Mouse (Mus musculus) A20 (cell line): Measurements from ENCODE around the gene Bcl2l13.
"Not testable (repeated sequence)": the region's sequence is repeated elsewhere in the genome, so short reads cannot be mapped to it uniquely, and the experiment has no call there.

Source experiments
- DNase-seq: peaks from one replicate; pipeline ENCODE4 v3.0.0-alpha.2; 2011; ENCODE audit warnings: low read depth, low spot score

Bcl2l13 gene

DNA sequence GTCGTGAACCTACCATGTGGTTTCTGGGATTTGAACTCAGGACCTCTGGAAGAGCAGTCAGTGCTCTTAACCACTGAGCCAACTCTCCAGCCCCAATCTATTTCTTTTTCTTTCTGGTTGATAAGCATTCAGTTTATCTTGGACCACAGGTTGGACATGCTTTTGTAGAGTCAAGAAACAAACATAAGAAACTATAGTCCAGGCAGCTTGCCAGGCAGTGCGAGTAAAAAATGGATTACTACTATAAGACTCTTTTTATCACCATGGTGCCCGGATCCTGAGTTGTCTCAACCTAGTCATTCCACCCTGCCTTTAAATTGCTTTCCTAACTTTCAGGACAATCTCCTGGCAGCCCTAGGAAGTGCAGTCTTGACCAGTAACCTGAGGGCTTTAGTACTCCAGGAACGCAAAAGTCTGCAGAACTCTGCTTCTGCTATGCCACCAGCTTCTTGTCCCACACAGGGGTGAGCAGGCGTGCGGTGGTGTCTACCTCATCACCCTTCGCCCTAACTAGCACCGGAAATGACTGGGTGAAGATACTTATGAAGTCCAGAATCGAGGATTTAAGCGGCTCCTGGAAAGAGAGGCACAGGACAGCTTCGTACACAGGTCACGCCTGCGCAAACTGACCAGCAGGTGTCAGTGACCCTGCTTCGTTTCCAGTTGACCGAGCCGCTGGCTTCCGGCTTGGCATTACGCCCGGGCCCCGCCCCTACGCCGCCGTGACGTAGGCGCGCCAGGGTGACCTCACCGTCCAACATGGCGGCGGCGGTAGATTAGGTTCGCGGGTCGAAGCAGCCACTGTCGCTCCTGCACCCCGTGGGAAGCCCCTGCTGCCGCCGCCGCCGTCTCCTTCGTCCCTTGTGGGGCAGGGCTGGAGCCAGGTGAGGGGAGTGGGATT lies at the start of gene Bcl2l13:
Gene Bcl2l13, plus strand, starts transcription at position 739 of the 901 bp plus-strand sequence.
- DNase-seq: peak; percentile 96

DNA sequence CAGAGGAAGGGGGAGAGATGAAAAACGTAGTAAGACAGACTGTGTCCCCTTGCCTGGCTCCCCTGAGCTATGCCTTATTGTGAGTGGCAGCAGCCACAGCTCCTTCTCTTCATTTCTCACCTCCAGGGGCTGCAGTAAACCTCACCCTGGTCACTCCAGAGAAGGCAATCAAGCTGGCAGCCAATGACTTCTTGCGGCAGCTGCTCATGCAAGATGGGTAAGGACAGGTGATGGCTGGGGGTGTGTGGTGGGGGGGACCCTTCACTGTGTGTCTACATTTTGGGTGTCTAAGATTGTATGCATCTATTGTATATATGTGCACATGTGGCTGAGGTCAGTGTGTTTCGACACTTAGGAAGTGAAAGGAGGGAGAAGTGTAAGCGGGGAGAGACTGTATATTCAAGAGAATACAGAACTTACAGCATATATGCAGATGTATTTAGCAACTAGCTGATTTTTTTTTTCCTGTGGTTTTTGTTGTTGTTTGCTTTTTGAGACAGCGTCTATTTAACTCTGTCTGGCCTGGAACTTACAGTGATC lies 47.9 kb upstream of the Bcl2l13 start:
- no peak for DNase-seq

DNA sequence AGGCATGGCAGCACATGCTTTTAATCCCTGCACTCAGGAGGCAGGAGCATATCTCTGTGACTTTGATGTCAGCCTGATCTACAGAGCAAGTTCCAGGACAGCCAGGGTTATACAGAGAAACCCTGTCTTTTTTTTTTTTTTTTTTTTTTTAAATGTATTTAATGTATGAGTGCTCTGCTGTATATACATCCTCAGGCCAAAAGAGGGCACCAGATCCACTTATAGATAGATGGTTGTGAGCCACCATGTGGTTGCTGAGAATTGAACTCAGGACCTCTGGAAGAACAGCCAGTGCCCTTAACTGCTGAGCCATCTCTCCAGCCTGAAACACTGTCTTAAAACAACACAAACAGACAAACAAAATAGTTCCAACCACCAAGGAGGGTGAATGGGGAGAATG lies 47.1 kb upstream of the Bcl2l13 start:
- peak; percentile 48 for DNase-seq

DNA sequence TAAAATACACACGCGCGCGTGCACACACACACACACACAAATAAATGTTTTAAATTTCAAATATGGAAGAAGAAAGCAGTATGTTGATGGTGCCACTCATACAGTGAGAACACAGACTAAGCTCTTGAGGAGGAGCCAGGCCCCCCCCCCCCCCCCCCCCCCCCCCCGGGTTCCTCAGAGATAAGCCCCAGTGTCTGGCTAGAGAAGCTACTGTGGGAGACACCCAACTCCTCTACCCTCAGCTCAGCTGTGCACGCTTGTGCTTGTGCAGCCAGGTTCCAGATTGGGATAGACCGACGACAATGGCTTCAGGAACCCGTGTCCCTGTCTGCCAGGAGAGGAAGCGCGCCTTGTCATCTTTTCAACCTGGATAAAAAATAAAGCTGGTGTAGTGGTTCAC lies 45.9 kb upstream of the Bcl2l13 start:
- DNase-seq: no peak

DNA sequence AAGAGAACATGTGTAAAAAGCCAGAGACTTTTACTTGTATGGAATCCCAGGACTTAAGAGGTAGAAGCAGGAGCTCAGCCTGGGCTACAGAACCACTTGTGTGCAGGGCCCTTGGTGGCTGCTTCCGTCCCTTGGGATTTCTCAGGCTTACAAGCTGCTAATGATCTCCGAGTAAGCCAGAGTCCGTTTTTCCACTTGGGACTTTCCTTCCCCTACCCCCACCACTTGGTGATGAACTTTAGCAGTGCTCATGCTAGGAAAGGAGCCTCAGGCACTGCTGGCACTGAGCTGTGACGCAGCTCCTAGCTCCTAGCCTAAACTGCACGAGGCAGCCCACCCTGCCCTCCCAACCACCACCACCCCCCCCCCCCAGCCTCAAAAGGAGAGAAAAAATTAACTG lies 45.3 kb upstream of the Bcl2l13 start:
- no peak for DNase-seq

DNA sequence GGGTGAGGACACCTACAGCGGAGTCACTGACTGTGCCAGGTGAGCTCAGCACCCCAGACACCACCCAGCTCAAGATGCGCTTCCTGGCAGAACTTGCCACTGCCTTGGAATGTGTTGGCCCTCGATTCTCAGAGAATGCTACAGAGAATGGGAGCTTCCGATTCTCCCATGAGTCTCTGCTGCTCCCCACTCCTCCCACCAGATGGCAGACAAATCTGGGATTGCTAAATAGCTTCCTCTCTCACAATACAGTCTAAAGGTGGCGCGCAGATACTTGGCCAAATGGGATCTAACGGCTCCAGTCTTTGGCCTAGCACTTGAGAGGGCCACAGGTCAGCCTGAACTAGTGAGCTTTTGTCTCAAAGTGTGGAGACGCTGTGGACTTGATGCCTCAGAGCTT lies 43.1 kb upstream of the Bcl2l13 start:
- no peak for DNase-seq

DNA sequence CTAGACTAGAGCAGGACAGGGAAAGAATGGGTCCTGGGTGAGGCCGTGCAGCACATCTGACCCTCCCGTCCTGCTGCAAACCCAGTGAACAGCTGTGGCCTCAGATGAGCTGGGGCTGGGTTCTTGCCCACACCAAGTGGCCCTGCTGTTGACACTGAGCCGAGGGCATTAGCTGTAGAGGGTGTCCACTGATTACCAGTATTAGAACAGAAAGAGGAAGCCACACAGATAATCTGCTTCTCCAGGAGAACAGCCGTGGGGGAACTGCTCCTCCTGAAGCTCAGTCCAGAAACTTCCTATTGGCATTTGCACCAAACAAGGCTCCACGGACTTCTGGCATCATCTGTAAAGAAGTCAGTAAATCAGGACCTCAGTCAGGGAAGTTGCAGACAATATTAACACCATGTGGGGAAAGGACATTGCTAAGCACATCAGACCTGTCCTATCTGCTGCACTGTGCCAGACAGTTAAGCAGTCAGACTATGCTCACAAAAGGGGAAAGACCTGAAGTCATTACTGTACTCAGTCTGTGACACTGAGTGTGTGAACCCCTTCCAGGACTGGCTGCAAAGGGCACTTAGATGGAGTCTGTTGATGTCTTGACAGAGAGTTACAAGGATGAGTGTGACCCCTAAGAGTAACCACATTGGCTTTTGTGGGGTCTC lies 40.5 kb upstream of the Bcl2l13 start:
- DNase-seq: peak; percentile 58

DNA sequence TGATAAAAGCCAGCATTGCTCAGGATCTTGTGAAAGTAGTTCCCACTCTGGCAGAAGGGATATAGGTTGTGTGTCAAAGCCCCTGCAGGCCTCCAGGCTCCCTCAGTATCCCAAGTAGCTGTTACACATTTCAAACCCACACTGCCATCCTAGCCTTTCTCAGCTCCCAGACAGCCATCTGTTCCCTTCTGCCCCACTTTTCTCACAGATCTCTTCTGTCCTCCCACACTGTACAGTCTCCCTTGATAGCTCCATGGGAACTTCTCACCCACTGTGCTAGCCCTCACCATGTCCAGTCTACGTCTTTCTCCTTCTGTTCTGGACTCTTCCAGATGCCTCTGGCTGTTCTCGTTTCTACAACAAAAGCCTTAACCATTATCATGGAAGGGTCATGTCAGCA lies 39.9 kb upstream of the Bcl2l13 start:
- DNase-seq: no peak

DNA sequence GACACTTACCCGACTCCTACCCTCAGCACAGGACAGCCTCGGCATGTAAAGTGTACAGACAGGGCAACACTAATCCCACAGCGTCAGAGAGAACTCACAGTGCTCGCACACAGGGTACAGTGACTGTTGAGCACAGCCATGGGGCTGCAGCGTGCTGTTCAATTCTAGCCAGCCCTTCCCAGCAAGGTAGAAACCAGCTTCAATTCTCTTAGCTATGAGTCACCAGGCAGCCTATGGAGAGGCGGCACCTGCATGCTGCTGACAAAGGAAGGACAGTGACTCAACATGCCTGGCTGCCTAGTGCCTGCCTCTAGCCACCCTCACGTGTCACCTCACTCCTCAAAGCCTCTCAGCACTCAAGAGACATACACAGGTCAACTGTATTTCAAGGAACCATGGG lies 38.0 kb upstream of the Bcl2l13 start:
- DNase-seq: no peak

DNA sequence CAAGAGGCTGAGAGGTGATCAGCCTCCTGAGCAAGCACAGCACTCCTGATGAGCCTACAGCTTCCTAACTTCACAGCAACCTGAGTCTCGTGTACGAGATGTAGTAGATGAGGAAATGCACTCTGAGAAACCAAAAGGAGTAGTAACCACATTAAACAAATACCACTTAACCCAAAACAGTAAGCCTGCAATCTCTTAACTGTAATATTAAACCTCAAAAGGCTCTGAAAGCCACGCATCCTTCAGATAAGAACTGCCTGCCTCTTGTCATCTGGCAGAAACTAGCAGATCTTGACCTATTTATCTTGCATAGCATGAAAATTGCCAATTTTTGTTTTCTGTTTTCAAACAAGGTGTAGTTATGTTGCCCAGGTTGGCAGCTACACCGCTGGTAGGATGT lies 37.1 kb upstream of the Bcl2l13 start:
- DNase-seq: no peak

DNA sequence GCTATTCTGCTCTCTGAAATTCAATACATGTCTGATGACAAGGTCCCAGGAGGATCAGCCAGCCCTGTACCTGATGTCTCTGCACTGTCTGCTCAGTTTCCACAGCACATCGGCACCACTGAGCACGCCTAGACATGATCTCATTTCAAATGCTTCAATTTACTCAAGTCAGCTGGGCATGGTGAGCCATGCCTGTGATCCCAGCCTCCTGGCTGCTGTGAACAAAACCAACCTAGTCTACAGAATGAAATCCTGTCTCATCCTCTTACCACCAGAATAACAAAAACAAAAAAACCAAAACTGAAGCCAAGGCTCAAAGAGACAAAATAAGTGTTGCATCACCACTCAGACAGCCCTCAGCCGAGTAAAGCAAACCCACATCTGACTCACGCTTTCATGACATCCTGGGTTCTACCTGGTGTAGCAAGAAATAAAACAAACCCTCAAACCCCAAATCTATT lies 36.4 kb upstream of the Bcl2l13 start:
- DNase-seq: no peak

DNA sequence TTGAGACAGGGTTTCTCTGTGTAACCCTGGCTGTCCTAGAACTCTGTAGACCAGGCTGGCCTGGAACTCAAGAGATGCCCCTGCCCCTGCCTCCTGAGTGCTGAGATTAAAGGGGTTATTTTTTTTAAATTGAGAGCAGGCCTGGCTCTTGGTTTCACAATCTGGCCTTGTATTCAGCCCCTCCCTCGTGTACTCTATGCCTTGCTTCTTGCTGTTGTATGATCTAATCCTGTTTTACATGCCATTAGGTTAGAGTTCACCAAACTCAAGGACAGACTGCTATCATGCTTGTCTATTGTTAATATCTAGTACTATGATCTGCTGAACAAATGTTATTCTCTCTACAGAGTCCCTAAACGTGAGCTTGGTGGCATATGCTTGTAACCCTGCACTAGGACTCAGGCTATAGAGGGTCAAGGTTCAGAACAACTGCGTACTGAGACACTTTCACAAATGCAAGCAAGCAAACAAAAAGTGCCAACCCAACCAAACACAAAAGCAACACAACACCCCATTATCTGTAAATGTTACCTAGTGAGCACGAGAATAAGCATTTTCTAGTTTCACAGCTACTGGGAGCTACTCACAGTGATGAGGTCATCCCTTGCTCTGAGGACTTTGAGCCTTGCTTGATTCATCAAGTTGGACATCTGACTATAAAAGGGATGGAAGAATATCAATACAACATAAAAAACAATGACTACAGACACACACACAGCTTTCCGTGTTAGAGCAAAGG lies 28.8 kb upstream of the Bcl2l13 start:
- DNase-seq: no peak

DNA sequence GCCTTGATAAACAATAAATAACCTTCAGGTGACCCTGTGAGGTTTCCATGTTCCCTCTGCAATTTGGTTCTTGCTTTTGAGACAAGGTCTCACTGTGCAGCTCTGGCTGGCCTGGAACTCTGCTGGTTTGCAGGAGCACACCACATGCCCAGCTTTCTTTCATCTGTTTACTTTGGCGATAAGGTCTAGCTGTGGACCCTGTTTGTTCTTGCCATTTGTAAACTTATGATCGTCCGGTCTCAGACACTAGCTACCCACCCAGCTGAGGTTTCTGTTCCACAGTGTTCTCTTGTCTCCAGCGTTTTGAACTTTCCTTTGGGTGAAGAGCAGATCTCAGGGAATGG lies 28.3 kb upstream of the Bcl2l13 start:
- no peak for DNase-seq

DNA sequence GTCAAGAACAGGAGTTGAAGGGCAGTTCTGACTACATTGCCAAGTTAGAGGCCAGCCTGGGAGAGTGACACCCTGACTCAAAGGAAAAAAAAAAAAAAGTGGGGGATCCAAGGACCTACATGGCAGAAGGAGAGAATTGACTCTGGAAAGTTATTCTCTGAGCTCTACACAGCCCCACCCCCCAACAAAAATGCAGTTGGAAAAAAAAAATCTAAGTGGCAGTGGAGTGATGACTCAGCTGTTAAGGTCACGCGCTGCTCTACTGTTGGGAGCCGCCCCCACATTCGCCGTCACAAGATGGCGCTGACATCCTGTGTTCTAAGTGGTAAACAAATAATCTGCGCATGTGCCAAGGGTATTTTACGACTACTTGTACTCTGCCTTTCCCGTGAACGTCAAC lies 24.0 kb upstream of the Bcl2l13 start:
- not testable (repeated sequence) for DNase-seq

DNA sequence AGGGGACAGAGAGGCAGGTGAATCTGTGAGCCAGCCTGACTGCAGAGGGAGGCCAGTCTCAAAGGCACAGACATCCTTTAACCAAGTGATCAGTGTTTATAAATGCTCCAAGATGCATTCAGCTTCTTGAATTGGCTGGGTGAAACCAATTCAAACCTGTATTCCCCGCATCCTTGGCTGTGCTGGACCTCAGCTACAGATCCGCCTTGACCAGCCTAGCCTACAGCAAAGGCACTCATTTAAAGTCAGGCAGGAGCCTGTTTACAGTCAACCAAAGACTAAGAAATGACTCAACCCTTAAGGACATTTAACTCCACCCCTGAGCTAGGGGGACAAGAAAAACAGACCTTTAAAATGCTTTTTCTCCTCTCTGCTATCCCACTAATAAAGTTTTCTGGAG lies 16.7 kb upstream of the Bcl2l13 start:
- no peak for DNase-seq

DNA sequence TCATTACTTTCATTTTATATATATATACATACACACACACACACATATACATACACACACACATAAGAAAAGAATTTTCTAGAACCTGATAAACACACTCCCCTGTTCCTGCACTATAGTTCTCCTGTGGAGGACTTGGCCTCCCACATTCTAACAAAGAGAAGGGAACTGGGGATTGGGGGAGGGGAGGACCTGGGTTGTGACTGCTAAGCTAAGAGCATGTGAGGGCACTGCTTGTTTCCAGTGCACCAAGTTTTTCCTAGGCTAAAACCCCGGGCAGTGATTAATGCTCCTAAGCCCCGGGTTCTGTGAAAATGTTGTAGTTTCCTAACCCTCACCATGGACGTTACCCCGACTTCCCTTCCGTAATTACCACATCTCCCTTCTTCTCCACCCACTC lies 15.9 kb upstream of the Bcl2l13 start:
- DNase-seq: no peak

DNA sequence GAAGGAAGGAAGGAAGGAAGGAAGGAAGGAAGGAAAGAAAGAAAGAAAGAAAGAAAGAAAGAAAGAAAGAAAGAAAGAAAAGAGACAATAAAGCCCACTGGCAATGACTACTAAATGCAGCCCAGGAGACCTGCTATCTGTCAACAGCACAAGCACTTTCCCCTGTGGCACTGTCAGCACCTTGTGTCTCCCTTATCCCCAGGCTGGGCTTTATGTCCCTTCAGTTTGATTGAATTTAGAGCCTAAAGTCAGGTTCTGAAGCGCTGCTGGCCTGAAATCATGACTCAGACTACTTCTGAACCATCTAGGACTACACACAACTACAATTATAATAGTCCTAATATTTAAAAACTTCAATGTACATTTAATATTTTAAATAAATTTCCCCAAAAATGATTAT lies 15.1 kb upstream of the Bcl2l13 start:
- DNase-seq: no peak

DNA sequence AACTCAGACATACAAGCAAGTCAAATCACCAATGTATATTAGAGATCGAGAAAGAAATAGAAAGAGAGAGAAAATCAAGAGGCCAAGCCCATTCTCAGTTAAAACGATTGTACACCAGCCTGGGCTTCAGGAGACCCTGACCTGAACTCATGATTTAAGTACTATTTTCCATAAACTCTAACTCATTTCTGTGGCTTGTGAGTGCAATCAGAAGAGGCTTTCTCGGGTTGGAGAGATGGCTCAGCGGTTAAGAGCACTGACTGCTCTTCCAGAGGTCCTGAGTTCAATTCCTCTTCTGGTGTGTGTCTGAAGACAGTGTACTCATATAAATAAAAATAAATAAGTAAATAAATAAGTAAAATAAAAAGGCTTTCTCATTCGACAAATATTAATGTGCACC lies 14.3 kb upstream of the Bcl2l13 start:
- DNase-seq: peak; percentile 22

DNA sequence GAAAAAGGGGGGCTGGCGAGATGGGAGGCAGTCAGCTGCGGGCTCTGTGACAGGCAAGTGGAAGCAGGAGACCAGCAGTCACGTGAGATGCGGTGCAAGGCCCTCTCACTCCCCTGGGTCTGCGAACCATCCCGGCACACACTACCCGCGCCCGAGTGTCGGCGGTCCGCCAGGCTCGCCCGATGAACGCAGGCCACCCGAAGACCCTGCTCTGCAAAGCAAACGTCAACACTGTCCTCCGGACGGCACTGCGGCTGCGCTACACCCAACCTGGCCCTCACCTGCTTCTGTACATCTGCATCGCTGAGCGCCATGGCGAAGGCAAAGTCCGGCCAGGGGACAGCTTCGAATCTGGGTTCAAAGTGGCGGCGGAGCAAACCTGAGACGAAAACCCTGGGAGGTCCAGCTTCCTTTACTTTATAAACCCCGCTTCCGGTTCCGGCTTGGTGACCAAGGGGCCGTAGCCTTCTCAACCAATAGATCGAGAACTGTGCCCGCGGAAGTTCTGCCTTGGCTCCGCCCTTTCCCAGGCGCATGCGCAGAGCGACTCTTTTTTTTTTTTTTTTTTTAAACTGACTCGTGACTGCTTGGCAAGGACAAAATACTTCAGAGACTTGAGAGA lies 13.6 kb upstream of the Bcl2l13 start, which contains the start of gene Atp6v1e1:
Gene Atp6v1e1, minus strand, starts transcription at position 487 of the 622 bp plus-strand sequence.
- DNase-seq: peak; percentile 97

DNA sequence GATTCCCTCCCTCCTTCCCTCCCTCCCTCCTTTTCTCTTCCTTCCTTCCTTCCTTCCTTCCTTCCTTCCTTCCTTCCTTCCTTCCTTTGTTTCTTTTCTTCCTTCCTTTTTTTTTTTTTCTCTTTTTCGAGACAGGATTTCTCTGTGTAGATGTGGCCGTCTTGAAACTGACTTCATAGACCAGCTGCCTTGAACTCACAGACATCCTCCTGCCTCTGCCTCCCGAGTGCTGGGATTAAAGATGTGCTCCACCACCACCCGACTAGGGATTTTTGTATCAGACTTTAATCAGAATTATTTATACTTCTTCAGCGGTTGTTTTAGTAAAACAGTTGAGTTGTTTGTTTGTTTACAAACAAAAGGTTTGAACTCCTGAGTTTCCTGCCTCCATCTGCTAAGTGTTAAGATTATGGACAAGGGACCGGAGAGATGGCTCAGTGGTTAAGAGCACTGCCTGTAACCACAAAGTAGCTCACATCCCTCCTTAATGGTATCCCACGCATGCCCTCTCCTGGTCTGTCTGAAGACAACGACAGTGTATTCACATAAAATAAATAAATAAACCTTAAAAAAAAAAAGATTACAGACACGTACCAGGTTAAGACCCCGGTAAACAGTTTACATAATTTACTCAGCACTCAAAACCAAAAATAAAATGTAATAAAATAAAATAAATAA lies 12.9 kb upstream of the Bcl2l13 start:
- DNase-seq: peak; percentile 72

DNA sequence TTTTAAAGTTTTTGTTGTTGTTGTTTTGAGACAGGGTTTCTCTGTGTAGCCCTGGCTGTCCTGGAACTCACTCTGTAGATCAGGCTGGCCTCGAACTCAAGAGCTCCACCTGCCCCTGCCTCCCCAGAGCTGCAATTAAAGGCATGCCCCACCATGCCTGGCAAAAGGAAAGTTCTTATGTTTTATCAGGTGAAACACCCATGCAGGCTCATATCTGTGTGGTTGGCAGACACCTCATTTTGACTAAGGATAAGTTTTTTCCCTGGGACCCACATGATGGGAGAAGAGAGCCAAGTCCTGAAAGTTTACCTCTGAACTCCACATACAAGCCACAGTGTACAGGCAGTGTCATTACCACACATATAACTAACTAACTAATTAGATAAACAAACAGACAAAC lies 6.0 kb upstream of the Bcl2l13 start:
- DNase-seq: no peak
